Mouse (Mus musculus): Measurements from ENCODE around the gene Kyat1. TPM values are rescaled to one million over a fixed set of nuclear protein-coding genes. Genes with fewer than 3 reads are reported as not detected.
A peak's percentile ranks its signal among the peaks of the same experiment; 100 is the strongest.
"Not testable (repeated sequence)": the region's sequence is repeated elsewhere in the genome, so short reads cannot be mapped to it uniquely, and the experiment has no call there.

Kyat1 gene
- polyA plus RNA-seq, 1 experiment from 2014 or later, result 24.6 TPM

DNA sequence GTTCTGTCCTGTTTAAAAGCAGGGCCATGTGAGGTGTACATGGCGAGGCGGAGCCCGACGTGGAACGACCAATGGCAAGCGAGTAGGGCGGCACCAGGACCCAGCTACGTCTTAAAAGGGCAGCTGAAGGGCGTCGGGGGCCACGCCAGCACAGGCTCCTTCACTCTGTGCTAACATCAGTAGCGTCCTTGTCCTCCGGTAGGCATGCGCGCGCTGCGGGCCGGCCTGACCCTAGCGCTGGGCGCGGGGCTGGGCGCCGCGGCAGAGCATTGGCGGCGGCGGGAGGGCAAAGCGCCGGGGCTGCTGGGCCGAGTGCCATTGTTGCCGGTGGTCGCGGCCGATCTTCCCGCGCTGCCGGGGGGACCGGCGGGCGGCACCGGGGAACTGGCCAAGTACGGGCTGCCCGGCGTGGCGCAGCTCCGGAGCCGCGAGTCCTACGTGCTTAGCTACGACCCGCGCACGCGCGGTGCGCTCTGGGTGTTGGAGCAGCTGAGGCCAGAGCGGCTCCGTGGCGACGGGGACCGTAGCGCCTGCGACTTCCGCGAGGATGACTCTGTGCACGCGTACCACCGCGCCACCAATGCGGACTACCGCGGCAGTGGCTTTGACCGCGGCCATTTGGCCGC is 34.2 kb downstream of the Kyat1 start, which contains the start of gene Endog:
Gene Endog, plus strand, starts transcription at position 123 of the 626 bp plus-strand sequence.
- ATAC-seq, result peak; percentile 96

DNA sequence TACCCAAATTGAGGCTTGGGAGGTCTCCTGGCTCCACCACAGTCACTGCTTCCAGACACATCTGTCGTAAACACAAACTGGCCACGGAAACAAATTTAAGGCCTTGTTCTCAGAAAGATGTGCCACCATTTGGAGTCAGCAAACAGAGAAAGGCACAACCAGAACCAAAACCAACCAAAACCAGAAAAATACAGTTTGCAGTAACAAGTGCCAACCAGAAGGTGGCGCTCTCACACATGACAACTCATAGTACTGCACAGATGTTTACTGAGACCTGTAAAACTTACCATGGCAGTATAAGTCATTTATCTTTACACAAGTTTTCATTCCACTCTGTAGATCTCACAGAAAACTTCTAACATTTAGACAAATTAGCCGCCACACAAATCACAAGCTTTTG is 39.0 kb downstream of the Kyat1 start:
- no peak for ATAC-seq
- H3K9ac ChIP-seq (ENCODE audit: low read depth, low read length), result no peak overlapping the region
- H3K4me3 ChIP-seq (ENCODE audit: low read length), result no peak overlapping the region
- H3K27me3 ChIP-seq (replicated peaks; ENCODE audit: control insufficient read depth, insufficient read depth, low read length), result no peaks in the 10 kb centered on the region
- no peak overlapping the region for H3K27ac ChIP-seq (ENCODE audit: low read length)
- no peak overlapping the region for H3K4me2 ChIP-seq (ENCODE audit: low read depth, low read length)
- 62% methylated on average over 4 of the region's 4 CpGs for WGBS
- H3K9me3 ChIP-seq (ENCODE audit: control insufficient read depth, low read length), result peaks cover 9% of the 10 kb centered on the region
- H3K36me3 ChIP-seq (ENCODE audit: control insufficient read depth, insufficient read depth, low read length), result no peaks in the 10 kb centered on the region
- no peaks in the 10 kb centered on the region for H3K4me1 ChIP-seq (ENCODE audit: control insufficient read depth, insufficient read depth, low read length)

More for the DNA sequence above, 34.2 kb downstream of the Kyat1 start, which contains the start of gene Endog:
- under 1% methylated on average over 75 of the region's 75 CpGs for WGBS
- Histone ChIP-seq H3K4me3 (ENCODE audit: low read length) (peak within 1 kb of the TSS; percentile 67), H3K9me3 (ENCODE audit: control insufficient read depth, low read length) (peaks cover 11% of the 10 kb centered on the region), H3K9ac (ENCODE audit: low read depth, low read length) (peak within 1 kb of the TSS; percentile 78), H3K4me2 (ENCODE audit: low read depth, low read length) (peak within 1 kb of the TSS; percentile 95), H3K36me3 (ENCODE audit: control insufficient read depth, insufficient read depth, low read length) (peaks cover 22% of the 10 kb centered on the region), H3K27ac (ENCODE audit: low read length) (peak within 1 kb of the TSS; percentile 91), H3K4me1 (ENCODE audit: control insufficient read depth, insufficient read depth, low read length) (peaks cover 8% of the 10 kb centered on the region), H3K27me3 (replicated peaks; ENCODE audit: control insufficient read depth, insufficient read depth, low read length) (no peaks in the 10 kb centered on the region)

DNA sequence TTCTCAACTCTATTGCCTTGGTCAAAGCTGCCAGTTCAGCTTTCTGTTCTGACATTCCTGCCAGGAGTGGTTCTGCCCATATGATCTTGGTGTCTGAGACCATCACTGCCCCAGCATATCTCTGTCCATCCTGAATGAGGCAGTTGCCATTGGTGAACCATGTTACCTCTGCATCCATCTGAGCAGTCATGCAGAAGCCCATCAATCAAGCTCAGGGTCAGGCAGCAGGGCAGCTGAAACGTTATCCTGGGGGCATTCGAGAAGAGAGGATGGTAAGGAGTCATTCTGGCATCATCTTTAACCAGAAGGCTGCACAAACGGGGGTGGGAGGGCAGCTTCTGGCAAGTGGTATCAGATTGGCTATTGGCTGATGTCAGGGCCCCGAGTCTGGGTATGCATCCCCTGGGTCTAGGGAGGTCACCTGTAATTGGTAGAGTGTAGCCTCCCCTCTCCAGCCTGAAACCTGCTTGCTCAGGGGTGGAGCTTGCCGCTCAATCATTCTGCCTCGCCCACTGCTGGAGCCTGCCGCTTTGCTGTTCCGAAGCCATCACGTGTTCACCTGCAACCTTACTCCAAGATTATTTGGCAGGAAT is 41.2 kb downstream of the Kyat1 start:
- 54% methylated on average over 9 of the region's 9 CpGs for WGBS
- Histone ChIP-seq H3K4me2 (ENCODE audit: low read depth, low read length) (no peak overlapping the region), H3K4me1 (ENCODE audit: control insufficient read depth, insufficient read depth, low read length) (no peaks in the 10 kb centered on the region), H3K9me3 (ENCODE audit: control insufficient read depth, low read length) (peaks cover 9% of the 10 kb centered on the region), H3K9ac (ENCODE audit: low read depth, low read length) (no peak overlapping the region), H3K4me3 (ENCODE audit: low read length) (no peak overlapping the region), H3K27ac (ENCODE audit: low read length) (no peak overlapping the region), H3K36me3 (ENCODE audit: control insufficient read depth, insufficient read depth, low read length) (no peaks in the 10 kb centered on the region), H3K27me3 (replicated peaks; ENCODE audit: control insufficient read depth, insufficient read depth, low read length) (no peaks in the 10 kb centered on the region)
- ATAC-seq, result no peak

DNA sequence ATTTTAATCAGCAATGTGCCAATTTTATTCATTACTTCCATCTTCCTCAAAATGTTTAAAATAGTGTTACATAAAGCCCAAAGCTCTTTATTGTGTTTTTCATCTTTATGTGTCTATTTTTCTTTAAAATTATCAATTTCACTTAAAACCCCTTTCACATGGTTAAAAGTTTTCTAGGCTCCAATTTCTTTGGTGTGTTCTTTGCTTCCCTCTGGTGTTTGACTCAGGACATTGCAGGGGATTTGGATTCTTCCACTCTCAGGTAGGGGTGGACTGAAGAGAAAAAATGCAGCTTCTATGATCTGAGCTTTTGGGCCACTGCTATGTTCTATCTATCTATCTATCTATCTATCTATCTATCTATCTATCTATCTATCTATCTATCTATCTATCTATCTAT is 43.8 kb downstream of the Kyat1 start:
- Histone ChIP-seq H3K36me3 (ENCODE audit: control insufficient read depth, insufficient read depth, low read length) (no peaks in the 10 kb centered on the region), H3K9ac (ENCODE audit: low read depth, low read length) (no peak overlapping the region), H3K4me2 (ENCODE audit: low read depth, low read length) (no peak overlapping the region), H3K27ac (ENCODE audit: low read length) (no peak overlapping the region), H3K4me3 (ENCODE audit: low read length) (no peak overlapping the region), H3K27me3 (replicated peaks; ENCODE audit: control insufficient read depth, insufficient read depth, low read length) (no peaks in the 10 kb centered on the region), H3K9me3 (ENCODE audit: control insufficient read depth, low read length) (peaks cover 5% of the 10 kb centered on the region), H3K4me1 (ENCODE audit: control insufficient read depth, insufficient read depth, low read length) (no peaks in the 10 kb centered on the region)
- ATAC-seq, result no peak

DNA sequence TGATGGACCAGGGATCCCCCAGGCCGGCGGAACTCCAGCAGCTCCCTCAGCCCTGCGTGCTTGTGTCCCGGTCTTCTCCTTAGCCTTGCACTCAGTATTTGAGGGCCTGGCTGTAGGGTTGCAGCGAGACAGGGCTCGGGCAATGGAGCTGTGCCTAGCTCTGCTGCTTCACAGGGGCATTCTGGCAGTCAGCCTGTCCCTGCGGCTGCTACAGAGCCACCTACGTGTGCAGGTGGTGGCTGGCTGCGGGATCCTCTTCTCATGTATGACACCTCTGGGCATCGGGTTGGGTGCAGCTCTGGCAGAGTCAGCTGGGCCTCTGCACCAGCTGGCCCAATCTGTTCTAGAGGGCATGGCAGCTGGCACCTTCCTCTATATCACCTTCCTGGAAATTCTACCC is 45.8 kb downstream of the Kyat1 start:
- H3K4me2 ChIP-seq (ENCODE audit: low read depth, low read length); H3K27ac ChIP-seq (ENCODE audit: low read length); H3K9me3 ChIP-seq (ENCODE audit: control insufficient read depth, low read length); H3K27me3 ChIP-seq (replicated peaks; ENCODE audit: control insufficient read depth, insufficient read depth, low read length); H3K36me3 ChIP-seq (ENCODE audit: control insufficient read depth, insufficient read depth, low read length); H3K4me1 ChIP-seq (ENCODE audit: control insufficient read depth, insufficient read depth, low read length); ATAC-seq; H3K9ac ChIP-seq (ENCODE audit: low read depth, low read length); H3K4me3 ChIP-seq (ENCODE audit: low read length): not testable (repeated sequence)
- WGBS, result 83% methylated on average over 7 of the region's 10 CpGs

DNA sequence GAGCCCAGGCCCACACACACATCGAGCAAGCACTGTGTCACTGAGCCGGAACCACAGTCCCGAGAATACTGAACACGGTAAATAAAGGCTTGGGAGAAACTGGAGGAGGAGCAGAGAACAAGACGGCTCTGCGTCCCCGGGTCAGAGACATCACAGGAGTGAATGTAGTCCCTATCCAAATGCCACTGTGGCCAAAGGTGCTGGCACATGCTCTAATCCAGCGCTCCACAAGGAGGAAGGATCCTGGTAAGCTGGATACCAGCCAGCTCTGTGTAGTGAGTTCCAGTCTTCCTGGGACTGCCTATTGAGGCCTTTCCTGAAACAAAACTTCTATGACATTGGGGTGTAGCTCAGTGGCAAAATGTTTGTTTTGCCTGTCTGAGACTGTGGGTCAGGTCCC is 53.0 kb downstream of the Kyat1 start:
- Histone ChIP-seq H3K27me3 (replicated peaks; ENCODE audit: control insufficient read depth, insufficient read depth, low read length) (no peaks in the 10 kb centered on the region), H3K36me3 (ENCODE audit: control insufficient read depth, insufficient read depth, low read length) (peaks cover 22% of the 10 kb centered on the region), H3K4me3 (ENCODE audit: low read length) (no peak overlapping the region), H3K4me1 (ENCODE audit: control insufficient read depth, insufficient read depth, low read length) (no peaks in the 10 kb centered on the region), H3K9ac (ENCODE audit: low read depth, low read length) (no peak overlapping the region), H3K4me2 (ENCODE audit: low read depth, low read length) (no peak overlapping the region), H3K27ac (ENCODE audit: low read length) (no peak overlapping the region), H3K9me3 (ENCODE audit: control insufficient read depth, low read length) (no peaks in the 10 kb centered on the region)
- no peak for ATAC-seq
- 77% methylated on average over 8 of the region's 8 CpGs for WGBS

DNA sequence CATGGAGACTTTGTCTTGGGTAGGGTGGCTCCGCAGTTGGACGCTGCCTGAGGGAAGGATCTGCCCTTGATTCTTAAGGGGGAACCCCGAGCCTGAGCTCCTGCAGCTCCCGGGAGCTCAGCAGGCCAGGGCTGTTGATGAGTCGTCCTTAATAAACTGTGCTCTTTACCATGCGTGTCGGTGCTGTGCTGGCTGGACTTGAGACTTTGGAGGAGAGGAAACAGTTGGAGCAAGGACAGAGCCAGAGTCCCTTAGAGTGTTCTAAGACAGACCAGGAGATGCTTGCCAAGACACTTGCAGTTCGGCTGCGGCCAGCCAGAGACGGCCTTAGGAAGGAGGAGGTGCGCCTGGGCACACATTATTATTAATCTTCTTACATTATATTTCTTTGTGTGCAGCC is 53.8 kb downstream of the Kyat1 start:
- WGBS, result 74% methylated on average over 11 of the region's 11 CpGs
- Histone ChIP-seq H3K9ac (ENCODE audit: low read depth, low read length) (no peak overlapping the region), H3K4me2 (ENCODE audit: low read depth, low read length) (no peak overlapping the region), H3K36me3 (ENCODE audit: control insufficient read depth, insufficient read depth, low read length) (peaks cover 22% of the 10 kb centered on the region), H3K27ac (ENCODE audit: low read length) (no peak overlapping the region), H3K9me3 (ENCODE audit: control insufficient read depth, low read length) (no peaks in the 10 kb centered on the region), H3K4me1 (ENCODE audit: control insufficient read depth, insufficient read depth, low read length) (no peaks in the 10 kb centered on the region), H3K27me3 (replicated peaks; ENCODE audit: control insufficient read depth, insufficient read depth, low read length) (no peaks in the 10 kb centered on the region), H3K4me3 (ENCODE audit: low read length) (no peak overlapping the region)
- ATAC-seq, result no peak

DNA sequence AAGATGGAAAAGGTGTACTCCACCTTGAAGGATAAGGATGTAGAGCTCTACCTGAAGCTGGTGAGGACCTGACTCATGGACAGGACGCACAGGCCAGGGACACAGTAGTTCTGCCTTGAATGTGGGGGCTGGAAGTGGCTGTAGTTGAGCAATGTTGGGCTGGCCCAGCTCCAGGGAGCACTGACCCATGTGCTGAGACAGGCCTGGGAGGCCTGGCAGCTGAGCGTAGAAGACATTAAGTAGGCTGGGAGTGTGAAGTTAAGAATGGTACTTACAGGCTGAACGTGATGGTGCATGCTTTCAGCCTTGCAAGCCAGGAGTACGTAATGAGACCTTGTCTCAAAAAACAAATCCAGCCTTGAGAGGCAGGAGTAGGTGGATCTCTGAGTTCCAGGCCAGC is 58.2 kb downstream of the Kyat1 start:
- ATAC-seq, result no peak
- no peak overlapping the region for H3K4me3 ChIP-seq (ENCODE audit: low read length)
- no peaks in the 10 kb centered on the region for H3K4me1 ChIP-seq (ENCODE audit: control insufficient read depth, insufficient read depth, low read length)
- H3K9ac ChIP-seq (ENCODE audit: low read depth, low read length), result no peak overlapping the region
- H3K27me3 ChIP-seq (replicated peaks; ENCODE audit: control insufficient read depth, insufficient read depth, low read length), result no peaks in the 10 kb centered on the region
- no peak overlapping the region for H3K27ac ChIP-seq (ENCODE audit: low read length)
- no peak overlapping the region for H3K4me2 ChIP-seq (ENCODE audit: low read depth, low read length)
- 91% methylated on average over 4 of the region's 4 CpGs for WGBS
- H3K36me3 ChIP-seq (ENCODE audit: control insufficient read depth, insufficient read depth, low read length), result peaks cover 22% of the 10 kb centered on the region
- H3K9me3 ChIP-seq (ENCODE audit: control insufficient read depth, low read length), result no peaks in the 10 kb centered on the region

DNA sequence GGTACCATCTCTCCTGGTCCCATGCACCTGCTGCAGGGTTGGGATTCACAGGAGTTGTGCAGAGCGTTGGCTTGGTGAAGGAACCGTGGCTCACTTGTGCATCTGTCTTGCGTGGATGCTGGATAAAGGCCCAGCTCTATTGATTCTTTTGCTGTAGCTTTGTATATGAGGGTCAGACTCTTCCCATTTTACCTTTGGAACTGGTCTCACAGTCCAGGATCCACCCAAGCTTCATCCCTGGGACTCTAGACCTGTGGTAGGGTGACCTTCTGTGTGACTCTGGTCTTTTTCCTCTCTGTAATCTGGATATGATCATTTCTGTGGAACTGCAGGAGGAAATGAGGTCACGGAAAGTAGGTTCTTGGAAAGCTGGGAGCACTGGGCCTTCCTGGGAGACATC is 61.2 kb downstream of the Kyat1 start:
- H3K9me3 ChIP-seq (ENCODE audit: control insufficient read depth, low read length), result no peaks in the 10 kb centered on the region
- no peak overlapping the region; the same call in 1 of the 2 replicates for H3K9ac ChIP-seq (ENCODE audit: low read depth, low read length)
- H3K27ac ChIP-seq (ENCODE audit: low read length), result no peak overlapping the region
- peaks cover 11% of the 10 kb centered on the region for H3K36me3 ChIP-seq (ENCODE audit: control insufficient read depth, insufficient read depth, low read length)
- no peak overlapping the region for H3K4me3 ChIP-seq (ENCODE audit: low read length)
- 97% methylated on average over 4 of the region's 4 CpGs for WGBS
- no peak for ATAC-seq
- no peaks in the 10 kb centered on the region for H3K4me1 ChIP-seq (ENCODE audit: control insufficient read depth, insufficient read depth, low read length)
- no peak overlapping the region for H3K4me2 ChIP-seq (ENCODE audit: low read depth, low read length)
- H3K27me3 ChIP-seq (replicated peaks; ENCODE audit: control insufficient read depth, insufficient read depth, low read length), result no peaks in the 10 kb centered on the region

DNA sequence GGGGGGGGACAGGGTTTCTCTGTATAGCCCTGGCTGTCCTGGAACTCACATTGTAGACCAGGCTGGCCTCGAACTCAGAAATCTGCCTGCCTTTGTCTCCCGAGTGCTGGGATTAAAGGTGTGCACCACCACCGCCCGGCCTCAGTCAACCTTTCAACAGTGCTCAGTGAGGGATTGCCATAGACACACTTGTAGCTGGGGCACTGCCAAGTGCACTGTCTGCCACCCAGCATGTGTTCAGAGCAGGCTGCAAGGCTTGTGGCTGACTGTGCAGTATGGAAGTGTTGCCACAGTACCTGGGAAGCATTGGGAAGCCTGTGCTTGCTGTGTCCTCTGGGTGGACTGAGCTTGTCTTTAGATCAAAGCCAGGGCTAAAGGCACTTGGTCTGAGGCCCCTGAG is 65.6 kb downstream of the Kyat1 start:
- H3K4me3 ChIP-seq (ENCODE audit: low read length); H3K4me2 ChIP-seq (ENCODE audit: low read depth, low read length); H3K27ac ChIP-seq (ENCODE audit: low read length); H3K36me3 ChIP-seq (ENCODE audit: control insufficient read depth, insufficient read depth, low read length); H3K27me3 ChIP-seq (replicated peaks; ENCODE audit: control insufficient read depth, insufficient read depth, low read length); H3K9ac ChIP-seq (ENCODE audit: low read depth, low read length); ATAC-seq; H3K9me3 ChIP-seq (ENCODE audit: control insufficient read depth, low read length): not testable (repeated sequence)
- peaks cover 14% of the 10 kb centered on the region for H3K4me1 ChIP-seq (ENCODE audit: control insufficient read depth, insufficient read depth, low read length)
- WGBS, result 90% methylated on average over 4 of the region's 4 CpGs
